Mouse (Mus musculus): ENCODE measurements around the gene Chordc1. TPM values are rescaled to one million over a fixed set of nuclear protein-coding genes. Genes with fewer than 3 reads are reported as not detected.

Chordc1 gene
- 126 TPM for polyA plus RNA-seq (2017; shearing (Covaris generic))

DNA sequence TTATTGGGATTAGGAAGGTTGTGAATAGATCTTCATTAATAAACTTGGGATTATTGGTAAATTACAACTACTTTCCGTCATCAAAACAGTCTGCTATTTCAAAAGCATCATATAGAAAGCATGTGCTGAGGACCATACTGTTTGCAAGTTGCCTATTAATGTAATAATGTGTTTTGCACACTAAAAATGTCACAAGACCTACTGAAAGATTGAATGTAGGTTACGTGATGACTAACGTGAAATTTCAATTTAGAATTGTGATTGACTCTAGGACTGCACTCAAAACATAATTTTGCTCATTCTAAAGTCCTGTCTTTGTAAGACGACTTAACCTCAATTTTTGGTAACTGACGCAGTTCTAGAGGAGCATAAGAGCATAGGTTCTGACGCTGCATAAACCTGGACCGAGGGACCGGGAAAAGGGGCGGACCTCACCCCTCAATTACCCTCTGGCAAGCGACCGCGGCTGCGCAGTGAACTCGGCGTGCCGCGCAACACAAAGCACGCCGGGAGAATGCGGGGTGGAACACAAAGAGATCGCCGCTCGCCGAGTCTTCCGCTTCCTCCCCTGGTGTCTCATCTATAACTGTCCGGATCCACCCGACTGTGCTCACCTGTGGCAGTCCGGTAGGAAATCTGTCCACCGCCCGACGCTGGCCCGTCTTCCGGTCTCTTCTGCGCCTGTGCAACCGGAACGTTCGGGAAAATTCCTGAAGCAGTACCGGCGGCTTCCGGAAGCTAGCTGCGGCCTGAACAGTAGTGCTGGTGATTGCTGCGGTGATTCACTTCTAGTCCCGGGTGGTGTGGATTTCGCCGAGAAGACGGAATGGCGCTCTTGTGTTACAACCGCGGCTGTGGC lies at the start of gene Chordc1:
TSS of gene Chordc1 (plus strand) at position 555 of the 859 bp plus-strand sequence.

Other genes with a start within 250 kb of the Chordc1 start
- gene Naalad2, start 110.9 kb downstream of the Chordc1 start, polyA plus RNA-seq (2017; shearing (Covaris generic)): not detected
- 0.15 TPM for gene Ubtfl1, start 112.3 kb downstream of the Chordc1 start, polyA plus RNA-seq (2017; shearing (Covaris generic))
- not detected for gene Mbd3l2, start 138.5 kb downstream of the Chordc1 start, polyA plus RNA-seq (2017; shearing (Covaris generic))
- gene Zfp558, start 186.1 kb downstream of the Chordc1 start, polyA plus RNA-seq (2017; shearing (Covaris generic)): 0.63 TPM
- gene Mbd3l1, start 186.2 kb downstream of the Chordc1 start, polyA plus RNA-seq (2017; shearing (Covaris generic)): not detected

All from effector memory CD4-positive, alpha-beta T cell, adult 7 months (primary cell).